Comparison of ENCODE assay signal across 14 mouse cellular contexts in the genomic region with DNA sequence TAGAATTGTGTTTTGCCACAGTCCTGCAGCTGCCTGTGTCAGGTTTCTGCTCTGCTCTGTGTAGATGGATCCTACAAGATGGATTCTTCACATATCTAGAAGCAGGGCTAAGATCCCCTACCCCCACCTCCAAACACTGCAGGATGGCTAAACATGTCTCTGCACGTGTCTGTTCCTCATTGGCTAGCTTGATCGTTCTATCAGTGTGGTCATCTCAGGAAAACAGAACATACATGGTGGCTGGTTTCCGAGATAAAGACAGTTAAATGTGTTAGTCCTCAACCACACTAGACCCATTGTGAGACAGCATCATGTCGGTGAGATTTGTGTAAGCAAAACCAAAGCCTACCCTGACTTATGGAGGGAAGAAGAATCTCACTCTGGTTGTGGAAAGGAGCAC.
"Had no signal": no experiment of that assay in that cellular context is flagged by ENCODE, and none has a peak within 500 bp of the region (broad histone marks: within the 10 kb centered on the region; RNA-seq: fewer than 3 reads in every experiment).

No protein-coding gene starts in this region.

- H3K4me2 ChIP-seq: limb, embryonic 12.5 days; liver, embryonic 13.5 days; lung, embryonic 15.5 days; midbrain, embryonic 11.5 days; midbrain, embryonic 15.5 days; neural tube, embryonic 15.5 days had no signal

- H3K9me3 ChIP-seq: limb, embryonic 12.5 days; liver, embryonic 13.5 days; lung, embryonic 15.5 days; midbrain, embryonic 15.5 days; neural tube, embryonic 15.5 days had no signal

- ATAC-seq: liver, postnatal 0 days; midbrain, embryonic 15.5 days had no signal

- H3K4me3 ChIP-seq: layer of hippocampus, adult 2 months; limb, embryonic 12.5 days; liver, embryonic 13.5 days; lung, embryonic 15.5 days; midbrain, embryonic 15.5 days; neural tube, embryonic 15.5 days had no signal

- H3K27ac ChIP-seq: kidney, postnatal 0 days; layer of hippocampus, adult 2 months; limb, embryonic 12.5 days; liver, embryonic 13.5 days; lung, embryonic 15.5 days; midbrain, embryonic 15.5 days; neural tube, embryonic 15.5 days had no signal

- DNase-seq: kidney, adult 2 months; kidney, postnatal 36 days; liver; liver, embryonic 13.5 days; liver, postnatal 0 days; right cerebral cortex, adult 18-20 months; right cerebral cortex, postnatal 25 days had no signal

- H3K9ac ChIP-seq: limb, embryonic 12.5 days; liver, embryonic 13.5 days; liver, postnatal 0 days; lung, embryonic 15.5 days; midbrain, embryonic 15.5 days; neural tube, embryonic 15.5 days had no signal

- H3K27me3 ChIP-seq: limb, embryonic 12.5 days; liver, embryonic 13.5 days; lung, embryonic 15.5 days; midbrain, embryonic 15.5 days; neural tube, embryonic 15.5 days had no signal

- H3K36me3 ChIP-seq: limb, embryonic 12.5 days; liver, embryonic 13.5 days; lung, embryonic 15.5 days; midbrain, embryonic 15.5 days; neural tube, embryonic 15.5 days had no signal

- H3K4me1 ChIP-seq: liver, embryonic 13.5 days; lung, embryonic 15.5 days; midbrain, embryonic 15.5 days; neural tube, embryonic 15.5 days had no signal
